Mouse (Mus musculus): ENCODE results near the gene Dlg1.

GRCm38 (mm10) chr16:31834011-31834584 is 170.9 kb downstream of the Dlg1 start:
- no peak for TF ChIP-seq MAFK (IDR thresholded peaks at IDR 0.05; ENCODE audit: insufficient read depth, low read depth, low read length)
- no peak for TF ChIP-seq HCFC1 (IDR thresholded peaks at IDR 0.05; ENCODE audit: borderline replicate concordance, insufficient read depth, low read length)

Data from ES-E14 (cell line).